Mouse (Mus musculus) MEL (cell line): ENCODE measurements at regions not wholly inside any gene's neighbourhood (a gene's known extent, or its start where the extent isn't known, plus 50 kb on each side); places are given as distances from the start of the nearest gene placed in this dataset.

Source experiments
- DNase-seq: peaks from one replicate; pipeline ENCODE4 v3.0.0; 2011; ENCODE audit warnings: low read depth, low spot score
- H3K27ac ChIP-seq: 2 replicates; pipeline ENCODE4 v1.5.1; 2012; ENCODE audit warnings: low read depth, mild to moderate bottlenecking, control low read depth, low read length, moderate library complexity; ENCODE audit not compliant: control insufficient read depth
- H3K27me3 ChIP-seq, 2 experiments: fragments of 150-350 bp in 1 of 2; sonication (generic) in 1 of 2; 2 replicates each; pipeline ENCODE4 v1.6.1; 2012; ENCODE audit warnings: low read length in 2 of 2, mild to moderate bottlenecking in 2 of 2, improper control_type of control experiment in 1 of 2, moderate library complexity in 1 of 2; ENCODE audit not compliant: insufficient read depth in 2 of 2, control insufficient read depth in 1 of 2
- H3K36me3 ChIP-seq, 2 experiments: 2 replicates each; pipeline ENCODE4 v1.6.1; 2012 to 2014; ENCODE audit warnings: low read length in 2 of 2, improper control_type of control experiment in 1 of 2, inconsistent platforms in 1 of 2, mild to moderate bottlenecking in 1 of 2; ENCODE audit not compliant: insufficient read depth in 2 of 2, control insufficient read depth in 1 of 2
- H3K4me1 ChIP-seq, 2 experiments: fragments of 150-350 bp in 1 of 2; sonication (generic) in 1 of 2; 2 replicates each; pipeline ENCODE4 v1.6.1; 2012; ENCODE audit warnings: low read length in 2 of 2, improper control_type of control experiment in 1 of 2, mild to moderate bottlenecking in 1 of 2; ENCODE audit not compliant: insufficient read depth in 2 of 2, control insufficient read depth in 1 of 2
- H3K4me3 ChIP-seq, 2 experiments: fragments of 150-350 bp in 1 of 2; sonication (generic) in 1 of 2; 2 replicates each; pipeline ENCODE4 v1.5.1; 2012; ENCODE audit warnings: low read depth in 2 of 2, low read length in 2 of 2, mild to moderate bottlenecking in 2 of 2, moderate library complexity in 2 of 2, control low read depth in 1 of 2, improper control_type of control experiment in 1 of 2; ENCODE audit not compliant: control insufficient read depth in 1 of 2, insufficient read depth in 1 of 2
- H3K79me2 ChIP-seq: 2 replicates; pipeline ENCODE4 v1.6.1; 2012; ENCODE audit warnings: mild to moderate bottlenecking, low read length, moderate library complexity; ENCODE audit not compliant: control insufficient read depth, poor library complexity, insufficient read depth
- H3K9ac ChIP-seq: 2 replicates; pipeline ENCODE4 v1.6.1; 2012; ENCODE audit warnings: low read depth, mild to moderate bottlenecking, control low read depth, low read length, moderate library complexity; ENCODE audit not compliant: control insufficient read depth, poor library complexity, severe bottlenecking
- H3K9me3 ChIP-seq: fragments of 150-350 bp; sonication (generic); replicated peaks from 2 replicates; pipeline ENCODE4 v1.6.1; 2012; ENCODE audit warnings: mild to moderate bottlenecking, low read length, improper control_type of control experiment, moderate library complexity; ENCODE audit not compliant: insufficient read depth
- BHLHE40 ChIP-seq: IDR thresholded peaks from 2 replicates; pipeline ENCODE4 v1.6.1; 2012; ENCODE audit warnings: low read depth, mild to moderate bottlenecking, inconsistent platforms, low read length, improper control_type of control experiment, borderline replicate concordance
- CHD1 ChIP-seq: IDR thresholded peaks from 2 replicates; pipeline ENCODE4 v1.6.1; 2012; ENCODE audit warnings: low read depth, mild to moderate bottlenecking, inconsistent platforms, low read length, improper control_type of control experiment
- CHD2 ChIP-seq: IDR thresholded peaks from 2 replicates; pipeline ENCODE4 v1.6.1; 2011; ENCODE audit warnings: low read length, improper control_type of control experiment
- CTCF ChIP-seq, 3 experiments: IDR thresholded peaks in 2 of 3; conservative IDR thresholded peaks in 1 of 3; 2 replicates each; pipeline ENCODE4 v1.5.1; 2011 to 2012; ENCODE audit warnings: low read length in 3 of 3, low read depth in 2 of 3, mild to moderate bottlenecking in 2 of 3, improper control_type of control experiment in 1 of 3, inconsistent platforms in 1 of 3, mixed read lengths in 1 of 3, moderate library complexity in 1 of 3; ENCODE audit not compliant: control insufficient read depth in 1 of 3, insufficient read depth in 1 of 3, poor library complexity in 1 of 3, severe bottlenecking in 1 of 3
- ELF1 ChIP-seq: IDR thresholded peaks from 2 replicates; pipeline ENCODE4 v1.6.1; 2014; ENCODE audit warnings: low read depth, mild to moderate bottlenecking, inconsistent platforms, low read length, improper control_type of control experiment, moderate library complexity
- HCFC1 ChIP-seq: IDR thresholded peaks from 2 replicates; pipeline ENCODE4 v1.6.1; 2012; ENCODE audit warnings: low read depth, mild to moderate bottlenecking, inconsistent platforms, low read length, improper control_type of control experiment, moderate library complexity
- KAT2A ChIP-seq: conservative IDR thresholded peaks from 2 replicates; pipeline ENCODE4 v1.6.1; 2012; ENCODE audit warnings: low read depth, low read length, improper control_type of control experiment, inconsistent platforms
- MEF2A ChIP-seq: IDR thresholded peaks from 2 replicates; pipeline ENCODE4 v1.6.1; 2014; ENCODE audit warnings: low read depth, mild to moderate bottlenecking, inconsistent platforms, low read length, improper control_type of control experiment; ENCODE audit not compliant: poor library complexity, insufficient replicate concordance, severe bottlenecking; ENCODE audit errors: extremely low read depth
- MXI1 ChIP-seq: IDR thresholded peaks from 2 replicates; pipeline ENCODE4 v1.6.1; 2011; ENCODE audit warnings: mild to moderate bottlenecking, low read depth, low read length, improper control_type of control experiment
- MYB ChIP-seq: IDR thresholded peaks from 2 replicates; pipeline ENCODE4 v1.6.1; 2011; ENCODE audit warnings: mild to moderate bottlenecking, low read depth, low read length, improper control_type of control experiment
- NRF1 ChIP-seq: IDR thresholded peaks from 2 replicates; pipeline ENCODE4 v1.6.1; 2014; ENCODE audit warnings: low read depth, mild to moderate bottlenecking, inconsistent platforms, low read length, improper control_type of control experiment, moderate library complexity; ENCODE audit not compliant: poor library complexity, insufficient read depth, severe bottlenecking
- POLR2AphosphoS2 ChIP-seq: IDR thresholded peaks from 2 replicates; pipeline ENCODE4 v1.6.1; 2011; ENCODE audit warnings: low read length, improper control_type of control experiment
- POLR2AphosphoS5 ChIP-seq: IDR thresholded peaks from 2 replicates; pipeline ENCODE4 v1.6.1; 2012; ENCODE audit warnings: low read depth, borderline replicate concordance, mild to moderate bottlenecking, inconsistent platforms, low read length, moderate library complexity, mixed read lengths
- RAD21 ChIP-seq: IDR thresholded peaks from 2 replicates; pipeline ENCODE4 v1.6.1; 2011; ENCODE audit warnings: mild to moderate bottlenecking, low read depth, low read length, improper control_type of control experiment
- RCOR1 ChIP-seq: IDR thresholded peaks from 2 replicates; pipeline ENCODE4 v1.6.1; 2012; ENCODE audit warnings: low read depth, mild to moderate bottlenecking, inconsistent platforms, low read length, improper control_type of control experiment
- SMC3 ChIP-seq: IDR thresholded peaks from 2 replicates; pipeline ENCODE4 v1.6.1; 2011; ENCODE audit warnings: low read depth, low read length, improper control_type of control experiment
- TCF12 ChIP-seq: IDR thresholded peaks from 2 replicates; pipeline ENCODE4 v1.6.1; 2014; ENCODE audit warnings: low read depth, mild to moderate bottlenecking, inconsistent platforms, low read length, improper control_type of control experiment, moderate library complexity
- UBTF ChIP-seq: IDR thresholded peaks from 2 replicates; pipeline ENCODE4 v1.6.1; 2012; ENCODE audit warnings: low read depth, mild to moderate bottlenecking, inconsistent platforms, low read length, improper control_type of control experiment, moderate library complexity, borderline replicate concordance; ENCODE audit not compliant: insufficient read depth
- USF2 ChIP-seq, 2 experiments: IDR thresholded peaks; 2 replicates each; pipeline ENCODE4 v1.6.1; 2011 to 2012; ENCODE audit warnings: improper control_type of control experiment in 2 of 2, low read length in 2 of 2, borderline replicate concordance in 1 of 2, inconsistent platforms in 1 of 2, low read depth in 1 of 2, mild to moderate bottlenecking in 1 of 2; ENCODE audit not compliant: insufficient read depth in 1 of 2
- ZC3H11A ChIP-seq: IDR thresholded peaks from 2 replicates; pipeline ENCODE4 v1.6.1; 2012; ENCODE audit warnings: low read depth, mild to moderate bottlenecking, inconsistent platforms, low read length, improper control_type of control experiment
- ZMIZ1 ChIP-seq: IDR thresholded peaks from 2 replicates; pipeline ENCODE4 v1.6.1; 2012; ENCODE audit warnings: low read depth, mild to moderate bottlenecking, inconsistent platforms, low read length, improper control_type of control experiment, moderate library complexity
- ZNF384 ChIP-seq: IDR thresholded peaks from 2 replicates; pipeline ENCODE4 v1.6.1; 2012; ENCODE audit warnings: low read depth, mild to moderate bottlenecking, inconsistent platforms, low read length, improper control_type of control experiment

- H3K79me2 ChIP-seq, result no peaks in the 10 kb centered on the region
These were observed 858.2 kb upstream of the Car8 start for GRCm38 (mm10) chr4:9096809-9097700.

GRCm38 (mm10) chr4:9096274-9096673, 857.4 kb upstream of the Car8 start:
- no peaks in the 10 kb centered on the region for H3K36me3 ChIP-seq
- H3K4me1 ChIP-seq, result no peaks in the 10 kb centered on the region
- H3K79me2 ChIP-seq, result no peaks in the 10 kb centered on the region
- no peak for DNase-seq
- no peak overlapping the region for H3K27ac ChIP-seq
- H3K9me3 ChIP-seq, result no peaks in the 10 kb centered on the region
- no peak overlapping the region for H3K9ac ChIP-seq
- no peak for TF ChIP-seq MEF2A
- TF ChIP-seq ZNF384, result no peak
- TF ChIP-seq NRF1, result no peak
- TF ChIP-seq MYB, result no peak
- TF ChIP-seq RAD21, result no peak
- TF ChIP-seq POLR2AphosphoS5, result no peak
- TF ChIP-seq, all 39 proteins: peak for 0
- H3K27me3 ChIP-seq, result no peaks in the 10 kb centered on the region
- no peak overlapping the region for H3K4me3 ChIP-seq

More at GRCm38 (mm10) chr4:9096809-9097700, 858.2 kb upstream of the Car8 start:
- H3K4me3 ChIP-seq, result no peak overlapping the region
- no peak for TF ChIP-seq MYB
- TF ChIP-seq ELF1, result no peak
- TF ChIP-seq ZC3H11A, result peak; percentile 79
- no peak for TF ChIP-seq TCF12
- TF ChIP-seq RAD21, result peak; percentile 91
- no peak for TF ChIP-seq BHLHE40
- TF ChIP-seq CTCF (IDR thresholded peaks at IDR 0.05 in 2 of 3, conservative IDR thresholded peaks at IDR 0.05 in 1 of 3; ENCODE audit: control insufficient read depth in 1 of 3, insufficient read depth in 1 of 3, low read depth in 2 of 3, low read length in 3 of 3, poor library complexity in 1 of 3, severe bottlenecking in 1 of 3), result peak; percentile 87 to 94 (median 88)
- peak; percentile 84 for TF ChIP-seq SMC3
- no peak overlapping the region for H3K9ac ChIP-seq
- no peaks in the 10 kb centered on the region for H3K27me3 ChIP-seq
- H3K9me3 ChIP-seq, result no peaks in the 10 kb centered on the region
- no peaks in the 10 kb centered on the region for H3K4me1 ChIP-seq
- no peak overlapping the region for H3K27ac ChIP-seq
- peak; percentile 59 for DNase-seq
- no peaks in the 10 kb centered on the region for H3K36me3 ChIP-seq

GRCm38 (mm10) chr4:9095646-9096045, 856.8 kb upstream of the Car8 start:
- no peak overlapping the region for H3K27ac ChIP-seq
- no peaks in the 10 kb centered on the region for H3K36me3 ChIP-seq
- H3K79me2 ChIP-seq, result no peaks in the 10 kb centered on the region
- TF ChIP-seq CHD1, result no peak
- TF ChIP-seq UBTF, result no peak
- no peak for TF ChIP-seq RCOR1
- TF ChIP-seq CHD2, result no peak
- no peak for TF ChIP-seq HCFC1
- TF ChIP-seq USF2 (IDR thresholded peaks at IDR 0.05; ENCODE audit: borderline replicate concordance in 1 of 2, insufficient read depth in 1 of 2, low read depth in 1 of 2, low read length in 2 of 2), result no peak
- no peak for TF ChIP-seq MXI1
- no peak for TF ChIP-seq POLR2AphosphoS2
- no peak for TF ChIP-seq KAT2A
- TF ChIP-seq ZMIZ1, result no peak
- H3K4me1 ChIP-seq, result no peaks in the 10 kb centered on the region
- H3K4me3 ChIP-seq, result no peak overlapping the region
- no peak overlapping the region for H3K9ac ChIP-seq
- H3K9me3 ChIP-seq, result no peaks in the 10 kb centered on the region
- DNase-seq, result no peak
- H3K27me3 ChIP-seq, result no peaks in the 10 kb centered on the region
